Mouse (Mus musculus) heart, embryonic 16.5 days (tissue): ENCODE results near the gene Cbr2. TPM values are rescaled to one million over a fixed set of nuclear protein-coding genes. Genes with fewer than 3 reads are reported as not detected.

Experiments
- polyA plus RNA-seq: library from polyadenylated mRNA; unstranded; fragments of >200 nt; fragmentation: Nextera tagmentation; extraction: Ambion mirVana; gene quantifications from 2 replicates; pipeline ENCODE4 v1.2.1, GENCODE M21; 2015

Cbr2 gene
- polyA plus RNA-seq, 1 experiment from 2014 or later: 59.4 TPM

Other genes with a start within 250 kb of the Cbr2 start
- gene Mrpl12, start 247.5 kb downstream of the Cbr2 start, polyA plus RNA-seq: 247 and 252 TPM in 2 replicates
- gene Slc25a10, start 240.3 kb downstream of the Cbr2 start, polyA plus RNA-seq: 39.6 and 43.9 TPM in 2 replicates
- 1.4 and 2.7 TPM in 2 replicates for gene Gcgr, start 201.4 kb downstream of the Cbr2 start, polyA plus RNA-seq
- 134 and 139 TPM in 2 replicates for gene Mcrip1, start 182.4 kb downstream of the Cbr2 start, polyA plus RNA-seq
- gene Ppp1r27, start 181.0 kb downstream of the Cbr2 start, polyA plus RNA-seq: 3.3 and 8.5 TPM in 2 replicates
- 435 and 437 TPM in 2 replicates for gene P4hb, start 158.9 kb downstream of the Cbr2 start, polyA plus RNA-seq
- gene Arhgdia, start 150.5 kb downstream of the Cbr2 start, polyA plus RNA-seq: 435 and 439 TPM in 2 replicates
- gene Alyref, start 133.7 kb downstream of the Cbr2 start, polyA plus RNA-seq: 223 and 229 TPM in 2 replicates
- 179 and 193 TPM in 2 replicates for gene Anapc11, start 133.7 kb downstream of the Cbr2 start, polyA plus RNA-seq
- 13.6 and 15.5 TPM in 2 replicates for gene Npb, start 123.6 kb downstream of the Cbr2 start, polyA plus RNA-seq
- 109 and 117 TPM in 2 replicates for gene Pcyt2, start 114.2 kb downstream of the Cbr2 start, polyA plus RNA-seq
- gene Sirt7, start 106.9 kb downstream of the Cbr2 start, polyA plus RNA-seq: 21.1 and 28.1 TPM in 2 replicates
- 14.7 and 19.1 TPM in 2 replicates for gene Mafg, start 98.5 kb downstream of the Cbr2 start, polyA plus RNA-seq
- gene Pycr1, start 88.3 kb downstream of the Cbr2 start, polyA plus RNA-seq: 15.2 and 18.5 TPM in 2 replicates
- gene Myadml2, start 84.0 kb downstream of the Cbr2 start, polyA plus RNA-seq: 17.0 and 19.5 TPM in 2 replicates
- 0.20 and 1.00 TPM in 2 replicates for gene Notum, start 70.9 kb downstream of the Cbr2 start, polyA plus RNA-seq
- 105 and 109 TPM in 2 replicates for gene Aspscr1, start 59.1 kb downstream of the Cbr2 start, polyA plus RNA-seq
- 107 and 112 TPM in 2 replicates for gene Cenpx, start 18.4 kb downstream of the Cbr2 start, polyA plus RNA-seq
- 34.1 and 34.8 TPM in 2 replicates for gene Lrrc45, start 18.2 kb downstream of the Cbr2 start, polyA plus RNA-seq
- 8.7 and 10.6 TPM in 2 replicates for gene Rac3, start 10.6 kb downstream of the Cbr2 start, polyA plus RNA-seq
- gene Dcxr, start 4.8 kb downstream of the Cbr2 start, polyA plus RNA-seq: 15.3 and 17.1 TPM in 2 replicates
- gene Hmga1b, start 30.7 kb upstream of the Cbr2 start, polyA plus RNA-seq: 1.3 and 6.9 TPM in 2 replicates
- 27.8 and 28.4 TPM in 2 replicates for gene Rfng, start 52.1 kb upstream of the Cbr2 start, polyA plus RNA-seq
- 124 and 135 TPM in 2 replicates for gene Gps1, start 52.2 kb upstream of the Cbr2 start, polyA plus RNA-seq
- gene Dus1l, start 64.3 kb upstream of the Cbr2 start, polyA plus RNA-seq: 44.7 and 49.7 TPM in 2 replicates
- 24.9 and 28.7 TPM in 2 replicates for gene Fasn, start 92.4 kb upstream of the Cbr2 start, polyA plus RNA-seq
- gene Ccdc57, start 200.8 kb upstream of the Cbr2 start, polyA plus RNA-seq: 4.0 and 4.5 TPM in 2 replicates
- 164 and 206 TPM in 2 replicates for gene Slc16a3, start 216.4 kb upstream of the Cbr2 start, polyA plus RNA-seq